Mouse (Mus musculus): ENCODE measurements around the gene Hinfp. TPM values are rescaled to one million over a fixed set of nuclear protein-coding genes. Genes with fewer than 3 reads are reported as not detected.
"Not testable (repeated sequence)": the region's sequence is repeated elsewhere in the genome, so short reads cannot be mapped to it uniquely, and the experiment has no call there.

Gene Hinfp
- polyA plus RNA-seq, 1 experiment from 2014 or later, result 19.3 TPM

- ATAC-seq (replicated peaks; ENCODE audit: low FRiP score) (no peak), DNase-seq (ENCODE audit: low spot score) (no peak)
- H3K4me1 ChIP-seq (replicated peaks; ENCODE audit: control insufficient read depth, insufficient read depth, low read length), result peaks cover 9% of the 10 kb centered on the region
- H3K4me2 ChIP-seq, result peak overlapping the region; percentile 39
- WGBS, result 28% methylated on average over 27 of the region's 27 CpGs
- H3K27me3 ChIP-seq (replicated peaks; ENCODE audit: control insufficient read depth, insufficient read depth, low read length), result no peaks in the 10 kb centered on the region
- no peaks in the 10 kb centered on the region for H3K9me3 ChIP-seq (ENCODE audit: control insufficient read depth, low read length)
- H3K9ac ChIP-seq (ENCODE audit: low read depth, low read length), result 0 out of 2 replicates have a peak overlapping the region, but pooled peaks have one; percentile 7
- H3K27ac ChIP-seq (ENCODE audit: low read depth, low read length), result no peak overlapping the region
- H3K36me3 ChIP-seq (ENCODE audit: control insufficient read depth, insufficient read depth, low read length), result peaks cover 16% of the 10 kb centered on the region
- no peak overlapping the region for H3K4me3 ChIP-seq (ENCODE audit: low read depth, low read length)
These were observed 6.0 kb upstream of the Hinfp start for GRCm38 (mm10) chr9:44311136-44312134.

- WGBS, result 35% methylated on average over 10 of the region's 10 CpGs
- peak overlapping the region; percentile 39 for H3K4me2 ChIP-seq
- peaks cover 9% of the 10 kb centered on the region for H3K4me1 ChIP-seq (replicated peaks; ENCODE audit: control insufficient read depth, insufficient read depth, low read length)
- no peak overlapping the region for H3K27ac ChIP-seq (ENCODE audit: low read depth, low read length)
- no peak overlapping the region for H3K9ac ChIP-seq (ENCODE audit: low read depth, low read length)
- no peaks in the 10 kb centered on the region for H3K27me3 ChIP-seq (replicated peaks; ENCODE audit: control insufficient read depth, insufficient read depth, low read length)
- no peak overlapping the region for H3K4me3 ChIP-seq (ENCODE audit: low read depth, low read length)
- H3K9me3 ChIP-seq (ENCODE audit: control insufficient read depth, low read length), result no peaks in the 10 kb centered on the region
- no peak for DNase-seq (ENCODE audit: low spot score)
- H3K36me3 ChIP-seq (ENCODE audit: control insufficient read depth, insufficient read depth, low read length), result peaks cover 13% of the 10 kb centered on the region
- ATAC-seq (replicated peaks; ENCODE audit: low FRiP score), result no peak
These were observed 5.3 kb upstream of the Hinfp start for GRCm38 (mm10) chr9:44310750-44311135.

- no peaks in the 10 kb centered on the region for H3K27me3 ChIP-seq (replicated peaks; ENCODE audit: control insufficient read depth, insufficient read depth, low read length)
- no peak for DNase-seq (ENCODE audit: low spot score)
- no peak for ATAC-seq (replicated peaks; ENCODE audit: low FRiP score)
- H3K4me3 ChIP-seq (ENCODE audit: low read depth, low read length), result no peak overlapping the region
- no peak overlapping the region for H3K4me2 ChIP-seq
- H3K27ac ChIP-seq (ENCODE audit: low read depth, low read length), result no peak overlapping the region
- H3K36me3 ChIP-seq (ENCODE audit: control insufficient read depth, insufficient read depth, low read length), result peaks cover 5% of the 10 kb centered on the region
- no peaks in the 10 kb centered on the region for H3K9me3 ChIP-seq (ENCODE audit: control insufficient read depth, low read length)
- H3K9ac ChIP-seq (ENCODE audit: low read depth, low read length), result no peak overlapping the region
- 59% methylated on average over 3 of the region's 3 CpGs for WGBS
- peaks cover 9% of the 10 kb centered on the region for H3K4me1 ChIP-seq (replicated peaks; ENCODE audit: control insufficient read depth, insufficient read depth, low read length)
These were observed 4.3 kb upstream of the Hinfp start for GRCm38 (mm10) chr9:44309756-44310155.

- DNase-seq (ENCODE audit: low spot score) (no peak), ATAC-seq (replicated peaks; ENCODE audit: low FRiP score) (no peak)
- no peaks in the 10 kb centered on the region for H3K9me3 ChIP-seq (ENCODE audit: control insufficient read depth, low read length)
- WGBS, result 78% methylated on average over 2 of the region's 2 CpGs
- no peak overlapping the region for H3K27ac ChIP-seq (ENCODE audit: low read depth, low read length)
- no peaks in the 10 kb centered on the region for H3K27me3 ChIP-seq (replicated peaks; ENCODE audit: control insufficient read depth, insufficient read depth, low read length)
- H3K9ac ChIP-seq (ENCODE audit: low read depth, low read length), result no peak overlapping the region
- H3K4me3 ChIP-seq (ENCODE audit: low read depth, low read length), result no peak overlapping the region
- H3K4me1 ChIP-seq (replicated peaks; ENCODE audit: control insufficient read depth, insufficient read depth, low read length), result peaks cover 13% of the 10 kb centered on the region
- peaks cover 9% of the 10 kb centered on the region for H3K36me3 ChIP-seq (ENCODE audit: control insufficient read depth, insufficient read depth, low read length)
- H3K4me2 ChIP-seq, result no peak overlapping the region
These were observed 1.8 kb upstream of the Hinfp start for GRCm38 (mm10) chr9:44307248-44307647.

GRCm38 (mm10) chr9:44306532-44306931 lies 1.1 kb upstream of the Hinfp start:
- ATAC-seq (replicated peaks; ENCODE audit: low FRiP score) (no peak), DNase-seq (ENCODE audit: low spot score) (no peak)
- Histone ChIP-seq H3K4me3 (ENCODE audit: low read depth, low read length) (no peak overlapping the region), H3K27me3 (replicated peaks; ENCODE audit: control insufficient read depth, insufficient read depth, low read length) (no peaks in the 10 kb centered on the region), H3K36me3 (ENCODE audit: control insufficient read depth, insufficient read depth, low read length) (peaks cover 10% of the 10 kb centered on the region), H3K27ac (ENCODE audit: low read depth, low read length) (no peak overlapping the region), H3K9ac (ENCODE audit: low read depth, low read length) (no peak overlapping the region), H3K4me1 (replicated peaks; ENCODE audit: control insufficient read depth, insufficient read depth, low read length) (peaks cover 11% of the 10 kb centered on the region), H3K9me3 (ENCODE audit: control insufficient read depth, low read length) (no peaks in the 10 kb centered on the region), H3K4me2 (no peak overlapping the region)
- 83% methylated on average over 6 of the region's 6 CpGs for WGBS

GRCm38 (mm10) chr9:44300001-44300400 lies 5.5 kb downstream of the Hinfp start:
- not testable (repeated sequence) for H3K9ac ChIP-seq (ENCODE audit: low read depth, low read length); DNase-seq (ENCODE audit: low spot score); H3K27me3 ChIP-seq (replicated peaks; ENCODE audit: control insufficient read depth, insufficient read depth, low read length); H3K4me1 ChIP-seq (replicated peaks; ENCODE audit: control insufficient read depth, insufficient read depth, low read length); ATAC-seq (replicated peaks; ENCODE audit: low FRiP score); H3K4me3 ChIP-seq (ENCODE audit: low read depth, low read length); H3K4me2 ChIP-seq; H3K9me3 ChIP-seq (ENCODE audit: control insufficient read depth, low read length); H3K27ac ChIP-seq (ENCODE audit: low read depth, low read length)
- peaks cover 52% of the 10 kb centered on the region for H3K36me3 ChIP-seq (ENCODE audit: control insufficient read depth, insufficient read depth, low read length)
- WGBS, result 89% methylated on average over 3 of the region's 3 CpGs

- peaks cover 40% of the 10 kb centered on the region for H3K36me3 ChIP-seq (ENCODE audit: control insufficient read depth, insufficient read depth, low read length)
- peaks cover 15% of the 10 kb centered on the region for H3K4me1 ChIP-seq (replicated peaks; ENCODE audit: control insufficient read depth, insufficient read depth, low read length)
- no peak overlapping the region for H3K4me2 ChIP-seq
- no peaks in the 10 kb centered on the region for H3K27me3 ChIP-seq (replicated peaks; ENCODE audit: control insufficient read depth, insufficient read depth, low read length)
- WGBS, result 67% methylated on average over 3 of the region's 3 CpGs
- H3K9ac ChIP-seq (ENCODE audit: low read depth, low read length), result no peak overlapping the region
- no peak overlapping the region for H3K27ac ChIP-seq (ENCODE audit: low read depth, low read length)
- DNase-seq (ENCODE audit: low spot score) (no peak), ATAC-seq (replicated peaks; ENCODE audit: low FRiP score) (no peak)
- H3K4me3 ChIP-seq (ENCODE audit: low read depth, low read length), result no peak overlapping the region
- H3K9me3 ChIP-seq (ENCODE audit: control insufficient read depth, low read length), result 0 out of 2 replicates have a peak, but pooled peaks cover 2% of the 10 kb centered on the region
These were observed 13.0 kb downstream of the Hinfp start for GRCm38 (mm10) chr9:44292490-44292889.

GRCm38 (mm10) chr9:44288959-44289291 lies 16.5 kb downstream of the Hinfp start:
- peaks cover 31% of the 10 kb centered on the region for H3K4me1 ChIP-seq (replicated peaks; ENCODE audit: control insufficient read depth, insufficient read depth, low read length)
- peak overlapping the region; percentile 95 for H3K27ac ChIP-seq (ENCODE audit: low read depth, low read length)
- peaks cover 23% of the 10 kb centered on the region for H3K36me3 ChIP-seq (ENCODE audit: control insufficient read depth, insufficient read depth, low read length)
- H3K9me3 ChIP-seq (ENCODE audit: control insufficient read depth, low read length), result 0 out of 2 replicates have a peak, but pooled peaks cover 2% of the 10 kb centered on the region
- DNase-seq (ENCODE audit: low spot score), result peak; percentile 65
- H3K4me3 ChIP-seq (ENCODE audit: low read depth, low read length), result peak overlapping the region; percentile 73
- H3K9ac ChIP-seq (ENCODE audit: low read depth, low read length), result peak overlapping the region; percentile 76
- peak; percentile 66 for ATAC-seq (replicated peaks; ENCODE audit: low FRiP score)
- 8% methylated on average over 11 of the region's 11 CpGs for WGBS
- peak overlapping the region; percentile 85 for H3K4me2 ChIP-seq
- H3K27me3 ChIP-seq (replicated peaks; ENCODE audit: control insufficient read depth, insufficient read depth, low read length), result peaks cover 10% of the 10 kb centered on the region
